Mouse (Mus musculus): ENCODE results near the gene Sept4.

Gene Sept4

GRCm38 (mm10) chr11:87599395-87600089 lies 30.8 kb downstream of the Sept4 start:
- DNase-seq (ENCODE audit: low spot score) = no peak

- no peak for DNase-seq (ENCODE audit: low spot score)
Measured at GRCm38 (mm10) chr11:87600322-87600853, 31.7 kb downstream of the Sept4 start.

GRCm38 (mm10) chr11:87602234-87602633 lies 33.5 kb downstream of the Sept4 start:
- DNase-seq (ENCODE audit: low spot score) = no peak

GRCm38 (mm10) chr11:87603571-87603970 lies 34.9 kb downstream of the Sept4 start:
- DNase-seq (ENCODE audit: low spot score) = no peak

- no peak for DNase-seq (ENCODE audit: low spot score)
Measured at GRCm38 (mm10) chr11:87609264-87609663, 40.6 kb downstream of the Sept4 start.

GRCm38 (mm10) chr11:87611547-87611946 lies 42.8 kb downstream of the Sept4 start:
- DNase-seq (ENCODE audit: low spot score) = no peak

- no peak for DNase-seq (ENCODE audit: low spot score)
Measured at GRCm38 (mm10) chr11:87613972-87614371, 45.3 kb downstream of the Sept4 start.

- DNase-seq (ENCODE audit: low spot score) = no peak
Measured at GRCm38 (mm10) chr11:87615551-87615950, 46.8 kb downstream of the Sept4 start.

- no peak for DNase-seq (ENCODE audit: low spot score)
Measured at GRCm38 (mm10) chr11:87615952-87616351, 47.2 kb downstream of the Sept4 start.

GRCm38 (mm10) chr11:87616790-87617474 lies 48.2 kb downstream of the Sept4 start, which contains the start of gene Hsf5:
Hsf5 (plus strand) TSS chr11:87617164.
- no peak for DNase-seq (ENCODE audit: low spot score)

GRCm38 (mm10) chr11:87617606-87618005 lies 48.9 kb downstream of the Sept4 start:
- DNase-seq (ENCODE audit: low spot score) = no peak

GRCm38 (mm10) chr11:87623160-87623559 lies 54.5 kb downstream of the Sept4 start:
- DNase-seq (ENCODE audit: low spot score) = no peak

GRCm38 (mm10) chr11:87629859-87630258 lies 61.2 kb downstream of the Sept4 start:
- DNase-seq (ENCODE audit: low spot score) = no peak

GRCm38 (mm10) chr11:87638793-87639192 lies 70.1 kb downstream of the Sept4 start:
- DNase-seq (ENCODE audit: low spot score) = no peak

- no peak for DNase-seq (ENCODE audit: low spot score)
Measured at GRCm38 (mm10) chr11:87639206-87639605, 70.5 kb downstream of the Sept4 start.

Measured in left cerebral cortex, adult 11 months (tissue).